Mouse (Mus musculus): ENCODE data around the gene Ovol3. TPM values are rescaled to one million over a fixed set of nuclear protein-coding genes. Genes with fewer than 3 reads are reported as not detected.

Gene Ovol3
- total RNA-seq, 2 experiments from 2014 or later = not detected

GRCm38 (mm10) chr7:30196171-30196570 lies 39.4 kb downstream of the Ovol3 start:
- intact Hi-C loops (cut with DNase I) = no loop called here
- no peak for DNase-seq

GRCm38 (mm10) chr7:30195461-30195860 lies 40.1 kb downstream of the Ovol3 start:
- intact Hi-C loops (cut with DNase I) = no loop called here

GRCm38 (mm10) chr7:30194884-30195283 lies 40.6 kb downstream of the Ovol3 start:
- intact Hi-C loops (cut with DNase I) = no loop called here
- peak; percentile 97 for DNase-seq

More at GRCm38 (mm10) chr7:30195461-30195860, 40.1 kb downstream of the Ovol3 start:
- no peak for DNase-seq

- intact Hi-C loops (cut with DNase I) = no loop called here
- peak; percentile 70 to 79 for DNase-seq
Observed at GRCm38 (mm10) chr7:30194101-30194831, 41.3 kb downstream of the Ovol3 start.

- peak; percentile 81 to 84 for DNase-seq
- intact Hi-C loops (cut with DNase I) = no loop called here
Observed at GRCm38 (mm10) chr7:30193581-30194100, 41.9 kb downstream of the Ovol3 start.

- DNase-seq = no peak
- intact Hi-C loops (cut with DNase I) = no loop called here
Observed at GRCm38 (mm10) chr7:30193013-30193412, 42.5 kb downstream of the Ovol3 start.

- intact Hi-C loops (cut with DNase I) = no loop called here
- DNase-seq = no peak
Observed at GRCm38 (mm10) chr7:30192088-30192487, 43.4 kb downstream of the Ovol3 start.

- intact Hi-C loops (cut with DNase I) = no loop called here
- DNase-seq = no peak
Observed at GRCm38 (mm10) chr7:30189116-30189491, 46.4 kb downstream of the Ovol3 start.

- intact Hi-C loops (cut with DNase I) = no loop called here
- no peak for DNase-seq
Observed at GRCm38 (mm10) chr7:30188344-30189115, 47.0 kb downstream of the Ovol3 start.

GRCm38 (mm10) chr7:30184641-30185348 lies 50.7 kb downstream of the Ovol3 start:
- no peak for DNase-seq
- intact Hi-C loops (cut with DNase I) = loop anchor here (5.0 kb wide), 1 partner anchor 33 kb away; no protein-coding TSS in a partner anchor

GRCm38 (mm10) chr7:30183879-30184289 lies 51.6 kb downstream of the Ovol3 start, which contains the start of gene Cox7a1:
Cox7a1 (plus strand) TSS chr7:30184144.
- peak; percentile 96 for DNase-seq
- intact Hi-C loops (cut with DNase I) = loop anchor here (5.0 kb wide), 1 partner anchor 33 kb away; no protein-coding TSS in a partner anchor

Other genes with a start within 250 kb of the Ovol3 start
- gene Zfp14, start 184.3 kb downstream of the Ovol3 start, total RNA-seq (2021) = 1 to 10 TPM; 1.6 to 2.6 TPM
- 1 to 10 TPM in 1 of 2 experiments, under 1 TPM in 1; 0.98 to 1.1 TPM for gene Zfp82, start 162.8 kb downstream of the Ovol3 start, total RNA-seq (2021)
- under 1 TPM in 1 of 2 experiments, not detected in 1; 0.62 TPM for gene Gm26920, start 145.3 kb downstream of the Ovol3 start, total RNA-seq (2021)
- 1 to 10 TPM; 1.3 to 2.3 TPM for gene Zfp566, start 145.2 kb downstream of the Ovol3 start, total RNA-seq (2021)
- gene Zfp260, start 140.9 kb downstream of the Ovol3 start, total RNA-seq (2021) = 10 to 100 TPM; 44.8 to 53.3 TPM
- gene Zfp382, start 113.8 kb downstream of the Ovol3 start, total RNA-seq (2021) = 1 to 10 TPM; 4.5 to 6.5 TPM
- 10 to 100 TPM; 39.0 to 42.5 TPM for gene Zfp146, start 66.0 kb downstream of the Ovol3 start, total RNA-seq (2021)
- 1,000 to 10,000 TPM; 1,192 to 1,277 TPM for gene Cox7a1, start 51.6 kb downstream of the Ovol3 start, total RNA-seq (2021)
- 100 to 1,000 TPM; 303 to 326 TPM for gene Capns1, start 36.9 kb downstream of the Ovol3 start, total RNA-seq (2021)
- 10 to 100 TPM; 55.5 to 60.7 TPM for gene Polr2i, start 3.8 kb downstream of the Ovol3 start, total RNA-seq (2021)
- gene Tbcb, start 3.5 kb downstream of the Ovol3 start, total RNA-seq (2021) = 10 to 100 TPM; 68.5 to 76.1 TPM
- gene Thap8, start 44.4 kb upstream of the Ovol3 start, total RNA-seq (2021) = under 1 TPM; 0.20 to 0.26 TPM
- gene Wdr62, start 44.7 kb upstream of the Ovol3 start, total RNA-seq (2021) = 1 to 10 TPM; 5.4 to 5.7 TPM
- 10 to 100 TPM; 14.0 TPM for gene Clip3, start 56.0 kb upstream of the Ovol3 start, total RNA-seq (2021)
- 10 to 100 TPM; 26.0 to 27.4 TPM for gene Alkbh6, start 73.0 kb upstream of the Ovol3 start, total RNA-seq (2021)
- under 1 TPM; 0.86 to 0.87 TPM for gene Syne4, start 79.1 kb upstream of the Ovol3 start, total RNA-seq (2021)
- 1 to 10 TPM in 1 of 2 experiments, under 1 TPM in 1; 0.87 to 1.0 TPM for gene E130208F15Rik, start 86.0 kb upstream of the Ovol3 start, total RNA-seq (2021)
- 10 to 100 TPM; 15.1 to 15.8 TPM for gene Sdhaf1, start 88.2 kb upstream of the Ovol3 start, total RNA-seq (2021)
- 1 to 10 TPM; 1.7 TPM for gene Lrfn3, start 127.0 kb upstream of the Ovol3 start, total RNA-seq (2021)
- gene Tyrobp, start 178.0 kb upstream of the Ovol3 start, total RNA-seq (2021) = 10 to 100 TPM; 12.9 to 16.5 TPM
- gene Hcst, start 184.1 kb upstream of the Ovol3 start, total RNA-seq (2021) = 1 to 10 TPM in 1 of 2 experiments, under 1 TPM in 1; 0.92 to 1.8 TPM
- gene Nfkbid, start 186.0 kb upstream of the Ovol3 start, total RNA-seq (2021) = under 1 TPM; 0.29 to 0.45 TPM
- 1 to 10 TPM; 4.1 to 6.2 TPM for gene Aplp1, start 209.8 kb upstream of the Ovol3 start, total RNA-seq (2021)
- under 1 TPM; 0.07 to 0.17 TPM for gene Kirrel2, start 222.0 kb upstream of the Ovol3 start, total RNA-seq (2021)
- not detected for gene Nphs1, start 222.6 kb upstream of the Ovol3 start, total RNA-seq (2021)

Measured in heart, postnatal 10 days (tissue).